Mouse (Mus musculus) B cell, adult (primary cell): ENCODE measurements around the gene Hist1h3f. TPM values are rescaled to one million over a fixed set of nuclear protein-coding genes. Genes with fewer than 3 reads are reported as not detected.

Experiments
- total RNA-seq: library from RNA; stranded (reverse); gene quantifications from 4 replicates; pipeline ENCODE4 v1.2.4, GENCODE M21; 2023; ENCODE audit not compliant: inconsistent age

Gene Hist1h3f
- total RNA-seq = 123 to 144 TPM (median 124 TPM) in 4 replicates

DNA sequence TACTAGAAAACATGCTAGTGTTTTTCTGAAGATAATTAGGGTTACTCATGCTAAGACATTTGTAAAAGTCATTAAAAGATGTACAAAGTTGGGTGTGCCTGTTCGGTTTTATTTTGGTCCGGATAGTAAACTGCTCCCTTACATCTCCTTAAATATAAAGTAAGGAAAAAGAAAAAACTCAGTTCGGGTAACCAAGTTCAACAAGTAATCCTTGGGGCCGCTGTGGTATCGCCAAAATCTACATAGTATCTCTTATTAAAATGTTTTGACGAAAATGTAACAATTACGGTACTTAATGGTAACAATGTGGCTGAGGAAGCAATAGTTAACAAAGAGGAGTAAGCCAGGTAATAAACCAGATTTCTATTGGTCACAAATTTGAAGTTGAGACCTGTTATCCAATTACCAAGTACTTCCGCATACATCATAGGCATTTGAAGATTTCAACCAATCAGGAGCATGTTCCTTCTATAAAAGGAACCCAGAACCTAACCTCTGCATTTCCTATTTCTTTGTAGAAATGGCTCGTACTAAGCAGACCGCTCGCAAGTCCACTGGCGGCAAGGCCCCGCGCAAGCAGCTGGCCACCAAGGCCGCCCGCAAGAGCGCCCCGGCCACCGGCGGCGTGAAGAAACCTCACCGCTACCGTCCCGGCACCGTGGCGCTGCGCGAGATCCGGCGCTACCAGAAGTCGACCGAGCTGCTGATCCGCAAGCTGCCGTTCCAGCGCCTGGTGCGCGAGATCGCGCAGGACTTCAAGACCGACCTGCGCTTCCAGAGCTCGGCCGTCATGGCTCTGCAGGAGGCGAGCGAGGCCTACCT lies at the start of gene Hist1h3f:
Gene Hist1h3f (plus strand): TSS at position 88 of the 822 bp plus-strand sequence.

DNA sequence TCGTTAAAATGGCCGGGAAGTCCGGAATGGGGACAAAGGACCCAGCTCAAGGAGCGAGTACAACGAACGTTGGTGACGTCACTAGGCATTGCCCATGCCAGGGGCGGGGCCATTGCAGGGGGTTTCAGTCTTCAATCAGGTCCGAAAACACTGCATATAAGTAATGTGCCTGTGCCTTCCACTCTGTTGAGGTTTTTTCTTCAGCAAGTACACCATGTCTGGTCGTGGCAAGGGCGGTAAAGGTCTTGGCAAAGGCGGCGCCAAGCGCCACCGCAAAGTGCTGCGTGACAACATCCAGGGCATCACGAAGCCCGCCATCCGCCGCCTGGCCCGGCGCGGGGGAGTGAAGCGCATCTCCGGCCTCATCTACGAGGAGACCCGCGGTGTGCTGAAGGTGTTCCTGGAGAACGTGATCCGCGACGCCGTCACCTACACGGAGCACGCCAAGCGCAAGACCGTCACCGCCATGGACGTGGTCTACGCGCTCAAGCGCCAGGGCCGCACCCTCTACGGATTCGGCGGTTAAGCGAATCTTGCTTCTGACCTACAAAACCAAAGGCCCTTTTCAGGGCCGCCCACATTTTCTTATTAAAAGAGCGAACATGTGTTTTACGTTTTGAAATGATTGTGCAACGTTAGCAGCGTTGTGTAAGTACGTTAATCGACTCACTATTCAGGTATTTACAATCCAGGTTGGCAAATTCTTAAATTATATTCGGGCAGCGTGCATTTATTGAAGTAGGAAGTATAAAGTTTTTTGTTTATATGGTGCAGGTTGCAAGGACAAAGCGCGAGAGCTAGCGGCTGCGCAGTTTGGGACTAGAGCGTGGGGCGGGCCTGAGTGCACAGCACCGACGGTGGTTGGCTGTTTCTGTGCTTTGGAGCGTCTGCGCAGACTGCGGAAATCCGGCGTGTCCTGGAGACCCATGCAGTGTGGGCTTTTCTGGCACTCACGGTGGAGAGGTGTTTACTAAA lies 12.7 kb upstream of the Hist1h3f start, which contains the start of gene Hist1h4h:
Gene Hist1h4h (plus strand): TSS at position 150 of the 975 bp plus-strand sequence.

DNA sequence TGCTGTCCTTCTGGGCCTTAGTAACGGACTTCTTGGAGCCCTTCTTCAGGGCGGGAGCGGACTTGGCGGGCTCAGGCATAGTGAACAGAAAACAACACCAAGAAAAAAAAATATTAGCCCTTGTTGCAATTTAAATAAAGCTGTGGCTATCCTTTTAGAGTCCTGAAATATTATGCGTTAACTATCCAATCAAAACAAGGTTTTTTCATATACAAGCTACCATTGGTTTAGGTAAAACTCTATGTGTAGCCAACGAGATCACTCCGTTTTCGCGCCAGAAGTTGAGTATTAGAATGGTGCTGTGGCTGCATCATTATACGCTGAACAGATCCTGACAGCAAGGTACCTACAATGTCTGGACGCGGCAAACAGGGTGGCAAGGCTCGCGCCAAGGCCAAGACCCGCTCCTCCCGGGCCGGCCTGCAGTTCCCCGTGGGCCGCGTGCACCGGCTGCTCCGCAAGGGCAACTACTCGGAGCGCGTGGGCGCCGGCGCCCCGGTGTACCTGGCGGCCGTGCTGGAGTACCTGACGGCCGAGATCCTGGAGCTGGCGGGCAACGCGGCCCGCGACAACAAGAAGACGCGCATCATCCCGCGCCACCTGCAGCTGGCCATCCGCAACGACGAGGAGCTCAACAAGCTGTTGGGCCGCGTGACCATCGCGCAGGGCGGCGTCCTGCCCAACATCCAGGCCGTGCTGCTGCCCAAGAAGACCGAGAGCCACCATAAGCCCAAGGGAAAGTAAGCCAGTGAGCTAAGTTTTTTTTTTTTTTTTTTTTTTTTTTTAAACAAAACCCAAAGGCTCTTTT lies 10.1 kb upstream of the Hist1h3f start, which contains the start of gene Hist1h2af:
Gene Hist1h2af (plus strand): TSS at position 347 of the 808 bp plus-strand sequence.

DNA sequence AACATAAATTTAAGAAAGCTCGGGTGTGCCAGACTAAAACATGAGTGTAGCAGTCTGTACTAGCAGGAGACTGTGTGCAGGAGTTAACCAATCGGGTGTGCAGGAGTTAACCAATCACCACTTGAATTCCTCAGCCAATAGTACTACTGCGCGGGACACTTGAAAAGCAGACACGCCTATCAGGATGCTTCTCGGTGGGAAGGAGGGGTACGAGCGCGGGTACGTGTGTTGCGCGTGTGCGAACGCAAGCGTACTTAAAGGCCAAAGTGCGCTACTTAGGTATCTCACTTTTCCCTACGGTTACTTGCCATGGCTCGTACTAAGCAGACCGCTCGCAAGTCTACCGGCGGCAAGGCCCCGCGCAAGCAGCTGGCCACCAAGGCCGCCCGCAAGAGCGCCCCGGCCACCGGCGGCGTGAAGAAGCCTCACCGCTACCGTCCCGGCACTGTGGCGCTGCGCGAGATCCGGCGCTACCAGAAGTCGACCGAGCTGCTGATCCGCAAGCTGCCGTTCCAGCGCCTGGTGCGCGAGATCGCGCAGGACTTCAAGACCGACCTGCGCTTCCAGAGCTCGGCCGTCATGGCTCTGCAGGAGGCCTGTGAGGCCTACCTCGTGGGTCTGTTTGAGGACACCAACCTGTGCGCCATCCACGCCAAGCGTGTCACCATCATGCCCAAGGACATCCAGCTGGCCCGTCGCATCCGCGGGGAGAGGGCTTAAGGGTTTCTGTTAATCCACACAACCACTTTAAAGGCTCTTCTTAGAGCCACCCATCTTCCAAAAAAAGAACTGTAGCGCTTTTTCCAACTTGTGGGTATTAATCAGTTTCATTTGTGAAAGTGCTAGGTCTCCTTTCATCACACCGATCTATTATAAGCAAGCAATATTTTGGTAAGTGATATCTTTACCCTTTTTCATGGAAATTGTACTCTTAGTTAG lies 8.4 kb upstream of the Hist1h3f start, which contains the start of gene Hist1h3g:
Gene Hist1h3g (plus strand): TSS at position 286 of the 939 bp plus-strand sequence.

DNA sequence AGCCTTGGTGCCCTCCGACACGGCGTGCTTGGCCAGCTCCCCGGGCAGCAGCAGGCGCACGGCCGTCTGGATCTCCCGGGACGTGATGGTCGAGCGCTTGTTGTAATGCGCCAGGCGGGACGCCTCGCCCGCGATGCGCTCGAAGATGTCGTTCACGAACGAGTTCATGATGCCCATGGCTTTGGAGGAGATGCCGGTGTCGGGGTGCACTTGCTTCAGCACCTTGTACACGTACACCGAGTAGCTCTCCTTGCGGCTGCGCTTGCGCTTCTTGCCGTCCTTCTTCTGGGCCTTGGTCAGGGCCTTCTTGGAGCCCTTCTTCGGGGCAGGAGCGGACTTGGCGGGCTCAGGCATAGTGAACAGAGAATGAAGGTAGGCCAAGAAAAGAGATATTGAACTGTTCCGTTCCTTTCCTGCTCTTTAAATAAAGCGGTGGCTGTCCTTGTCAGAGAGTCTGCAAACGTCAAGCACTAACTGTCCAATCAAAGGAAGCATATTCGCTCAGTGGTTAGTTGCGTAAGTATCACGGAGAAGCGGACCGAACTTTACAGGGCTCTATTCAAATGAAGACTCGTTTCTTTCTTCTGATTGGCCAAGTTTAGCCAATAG lies 749 bp upstream of the Hist1h3f start, which contains the start of gene Hist1h2bh:
Gene Hist1h2bh (minus strand): TSS at position 394 of the 609 bp plus-strand sequence.

DNA sequence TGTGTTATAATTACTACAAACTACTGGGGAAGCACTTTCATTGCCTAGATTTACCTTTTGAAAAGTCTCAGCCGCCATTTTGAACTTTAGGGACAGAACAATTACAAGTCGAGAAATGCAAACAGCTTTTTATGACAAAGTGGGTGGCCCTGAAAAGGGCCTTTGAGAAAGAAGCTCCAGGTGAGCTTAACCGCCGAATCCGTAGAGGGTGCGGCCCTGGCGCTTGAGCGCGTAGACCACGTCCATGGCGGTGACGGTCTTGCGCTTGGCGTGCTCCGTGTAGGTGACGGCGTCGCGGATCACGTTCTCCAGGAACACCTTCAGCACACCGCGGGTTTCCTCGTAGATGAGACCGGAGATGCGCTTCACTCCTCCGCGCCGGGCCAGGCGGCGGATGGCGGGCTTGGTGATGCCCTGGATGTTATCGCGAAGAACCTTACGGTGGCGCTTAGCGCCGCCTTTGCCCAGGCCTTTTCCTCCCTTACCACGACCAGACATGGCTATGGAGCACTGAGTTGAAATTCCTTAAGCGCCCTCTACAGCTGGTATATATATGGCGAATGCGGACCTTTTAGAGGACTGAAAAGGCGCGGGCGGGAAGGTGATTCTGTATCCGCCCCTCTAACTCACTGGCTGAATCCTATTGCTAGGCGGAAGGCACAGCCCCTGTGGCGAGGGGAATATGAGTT lies 7.4 kb downstream of the Hist1h3f start, which contains the start of gene Hist1h4f:
Gene Hist1h4f (minus strand): TSS at position 503 of the 689 bp plus-strand sequence.

DNA sequence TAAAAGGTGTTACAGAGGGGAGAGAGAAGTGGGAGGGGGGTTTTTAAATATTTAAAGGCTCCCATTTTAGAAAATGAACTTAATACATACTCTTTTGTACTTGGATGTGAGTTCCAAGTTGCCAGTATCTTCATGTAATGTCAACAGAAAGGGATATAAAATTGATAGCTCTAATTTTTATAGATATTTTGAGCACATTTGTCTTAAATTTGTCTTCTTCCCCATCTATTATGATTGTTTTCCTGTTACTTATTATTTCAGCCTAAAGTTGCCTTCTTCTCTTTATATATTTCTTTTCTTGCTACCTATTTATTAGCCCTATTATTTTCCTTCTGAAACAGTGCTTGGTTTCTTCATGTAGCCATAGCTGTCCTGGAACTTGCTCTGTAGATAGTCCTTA lies 9.1 kb downstream of the Hist1h3f start, which contains the start of gene Hist1h1d:
Gene Hist1h1d (plus strand): TSS at position 301 of the 400 bp plus-strand sequence.

DNA sequence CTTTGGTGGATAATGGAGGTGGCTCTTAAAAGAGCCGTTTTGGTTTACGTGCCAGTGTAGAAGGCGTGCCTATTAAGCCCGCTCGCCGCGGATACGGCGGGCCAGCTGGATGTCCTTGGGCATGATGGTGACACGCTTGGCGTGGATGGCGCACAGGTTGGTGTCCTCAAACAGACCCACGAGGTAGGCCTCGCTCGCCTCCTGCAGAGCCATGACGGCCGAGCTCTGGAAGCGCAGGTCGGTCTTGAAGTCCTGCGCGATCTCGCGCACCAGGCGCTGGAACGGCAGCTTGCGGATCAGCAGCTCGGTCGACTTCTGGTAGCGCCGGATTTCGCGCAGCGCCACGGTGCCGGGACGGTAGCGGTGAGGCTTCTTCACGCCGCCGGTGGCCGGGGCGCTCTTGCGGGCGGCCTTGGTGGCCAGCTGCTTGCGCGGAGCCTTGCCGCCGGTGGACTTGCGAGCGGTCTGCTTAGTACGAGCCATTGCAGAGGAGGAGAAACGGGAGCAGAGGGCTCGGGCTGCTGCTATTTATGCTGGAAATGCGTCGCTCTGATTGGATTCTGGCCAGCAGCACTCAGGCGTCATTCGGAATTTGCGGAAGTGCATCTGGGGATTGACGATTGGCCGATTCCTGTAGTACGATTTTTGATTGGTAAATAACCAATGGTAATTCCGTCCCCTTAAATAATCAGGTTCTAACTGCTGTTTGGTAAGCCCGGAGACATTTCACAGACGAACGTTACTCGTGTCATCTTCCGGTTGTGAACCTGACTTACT lies 18.2 kb downstream of the Hist1h3f start, which contains the start of gene Hist1h3e:
Gene Hist1h3e (minus strand): TSS at position 487 of the 777 bp plus-strand sequence.

DNA sequence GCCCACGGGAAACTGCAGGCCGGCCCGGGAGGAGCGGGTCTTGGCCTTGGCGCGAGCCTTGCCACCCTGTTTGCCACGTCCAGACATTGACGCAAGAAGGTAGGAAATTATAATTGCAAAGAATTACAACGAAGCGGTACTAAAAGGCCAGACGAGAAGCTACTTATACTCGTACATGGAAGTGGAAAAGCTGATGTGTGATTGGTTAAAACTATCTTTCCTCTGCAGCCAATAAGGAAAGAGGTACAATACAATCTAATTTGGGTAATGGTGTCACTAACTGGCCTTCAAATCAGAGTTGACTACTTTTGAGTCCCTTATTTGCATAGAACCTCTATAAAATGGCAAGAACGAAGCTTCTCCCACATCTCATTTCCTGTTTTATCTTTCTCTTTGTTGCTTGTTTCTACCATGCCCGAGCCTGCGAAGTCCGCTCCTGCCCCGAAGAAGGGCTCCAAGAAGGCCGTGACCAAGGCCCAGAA lies 27.2 kb downstream of the Hist1h3f start, which contains the start of the genes Hist1h2ae and Hist1h2bg:
Gene Hist1h2ae (minus strand): TSS at position 199 of the 482 bp plus-strand sequence.
Gene Hist1h2bg (plus strand): TSS at position 375 of the 482 bp plus-strand sequence.

DNA sequence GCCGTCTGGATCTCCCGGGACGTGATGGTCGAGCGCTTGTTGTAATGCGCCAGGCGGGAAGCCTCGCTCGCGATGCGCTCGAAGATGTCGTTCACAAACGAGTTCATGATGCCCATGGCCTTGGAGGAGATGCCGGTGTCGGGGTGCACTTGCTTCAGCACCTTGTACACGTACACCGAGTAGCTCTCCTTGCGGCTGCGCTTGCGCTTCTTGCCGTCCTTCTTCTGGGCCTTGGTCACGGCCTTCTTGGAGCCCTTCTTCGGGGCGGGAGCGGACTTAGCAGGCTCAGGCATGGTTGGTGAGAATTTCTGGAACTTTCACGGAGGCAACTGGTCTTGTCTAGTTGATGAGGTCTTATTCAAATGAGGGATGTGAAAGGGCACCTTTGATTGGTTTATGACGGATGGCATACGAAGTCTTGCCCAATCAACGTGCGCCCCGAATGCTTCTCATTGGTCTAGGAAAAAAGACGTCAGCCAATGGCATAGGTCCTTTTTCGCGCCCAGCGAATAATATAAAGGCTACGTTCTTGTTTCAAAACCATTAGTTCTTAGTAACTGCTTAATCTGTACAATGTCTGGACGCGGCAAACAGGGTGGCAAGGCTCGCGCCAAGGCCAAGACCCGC lies 30.2 kb downstream of the Hist1h3f start, which contains the start of the genes Hist1h2bf and Hist1h2ad:
Gene Hist1h2bf (minus strand): TSS at position 299 of the 627 bp plus-strand sequence.
Gene Hist1h2ad (plus strand): TSS at position 484 of the 627 bp plus-strand sequence.

DNA sequence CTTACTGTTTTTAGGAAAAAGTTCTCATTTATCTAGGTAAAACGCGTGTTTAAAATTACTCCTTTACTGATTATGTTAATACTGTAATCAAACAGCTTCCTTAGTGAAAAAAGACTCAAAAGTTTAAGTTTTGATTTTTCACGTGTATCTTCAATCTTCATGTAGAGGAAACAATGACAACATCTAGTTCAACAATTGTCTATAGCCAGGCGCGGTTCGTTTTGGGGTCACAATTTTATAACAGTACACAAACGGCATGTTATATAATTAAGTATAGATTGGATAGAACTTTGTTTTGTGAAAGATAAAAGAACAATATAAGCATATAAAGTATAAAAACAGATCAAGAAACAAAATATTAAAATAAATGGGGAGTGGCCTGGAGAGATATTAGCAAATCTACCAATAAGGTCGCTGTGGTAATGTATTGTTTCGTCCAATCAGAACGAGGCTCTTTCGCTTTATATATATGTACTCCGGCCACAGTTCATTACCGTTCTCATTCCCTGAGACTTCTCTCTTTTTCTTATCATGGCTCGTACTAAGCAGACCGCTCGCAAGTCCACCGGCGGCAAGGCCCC lies 31.5 kb downstream of the Hist1h3f start, which contains the start of gene Hist1h3d:
Gene Hist1h3d (plus strand): TSS at position 493 of the 581 bp plus-strand sequence.

DNA sequence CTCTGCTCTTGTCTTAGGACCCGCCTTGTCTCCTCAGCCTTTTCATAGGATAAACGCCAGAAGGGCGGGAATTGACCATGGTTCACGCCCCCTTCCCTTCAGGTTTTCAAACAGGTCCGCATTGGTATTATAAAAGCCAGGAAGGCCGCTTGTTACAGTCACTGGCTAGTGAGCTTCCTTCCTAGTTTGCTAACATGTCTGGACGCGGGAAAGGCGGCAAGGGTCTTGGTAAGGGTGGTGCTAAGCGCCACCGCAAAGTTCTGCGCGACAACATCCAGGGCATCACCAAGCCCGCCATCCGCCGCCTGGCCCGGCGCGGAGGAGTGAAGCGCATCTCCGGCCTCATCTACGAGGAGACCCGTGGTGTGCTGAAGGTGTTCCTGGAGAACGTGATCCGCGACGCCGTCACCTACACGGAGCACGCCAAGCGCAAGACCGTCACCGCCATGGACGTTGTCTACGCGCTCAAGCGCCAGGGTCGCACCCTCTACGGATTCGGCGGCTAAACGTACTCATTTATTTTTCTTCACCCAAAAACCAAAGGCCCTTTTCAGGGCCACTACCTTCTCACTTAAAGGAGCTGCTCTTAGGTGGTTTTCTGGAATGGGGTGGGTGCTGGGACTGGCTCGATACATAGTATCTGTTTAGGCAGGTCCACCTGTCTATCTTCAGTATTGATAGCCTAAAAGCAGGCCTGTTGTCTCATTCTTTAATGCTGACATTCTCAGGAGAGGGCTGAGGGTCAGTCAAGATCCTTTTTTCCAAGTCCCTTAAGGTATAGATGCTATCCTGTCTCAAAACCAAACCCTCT lies 37.8 kb downstream of the Hist1h3f start, which contains the start of gene Hist1h4d:
Gene Hist1h4d (plus strand): TSS at position 191 of the 811 bp plus-strand sequence.

